Mouse (Mus musculus): ENCODE results near the gene Galnt4. TPM values are rescaled to one million over a fixed set of nuclear protein-coding genes. Genes with fewer than 3 reads are reported as not detected.

The Galnt4 gene
- polyA plus RNA-seq, 1 experiment = 4.2 TPM

DNA sequence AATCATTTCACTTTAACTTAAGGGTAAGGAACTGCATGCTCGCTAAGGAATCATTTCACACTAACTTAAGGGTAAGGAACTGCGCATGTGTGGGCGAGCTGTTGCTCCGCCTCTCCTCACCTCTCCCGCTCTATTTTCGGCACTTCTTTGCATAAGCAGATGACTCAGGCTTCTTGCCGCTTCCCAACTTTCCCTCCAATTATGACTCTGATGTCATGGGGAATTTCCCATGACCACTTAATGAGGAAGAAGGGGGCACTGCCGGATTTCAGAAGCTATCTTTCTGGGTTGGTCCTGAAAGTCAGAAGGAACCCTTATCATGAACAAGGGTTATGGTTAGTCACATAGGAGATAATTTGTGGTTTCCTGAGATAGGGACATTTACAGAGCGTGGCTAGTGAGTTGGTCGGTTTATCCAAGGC, 26.4 kb upstream of the Galnt4 start:
- Histone ChIP-seq H3K36me3 (ENCODE audit: control insufficient read depth, insufficient read depth, low read length) (no peaks in the 10 kb centered on the region), H3K4me1 (replicated peaks; ENCODE audit: control insufficient read depth, insufficient read depth, low read length) (no peaks in the 10 kb centered on the region), H3K27me3 (ENCODE audit: control insufficient read depth, insufficient read depth, low read length) (no peaks in the 10 kb centered on the region), H3K4me3 (ENCODE audit: control insufficient read depth, insufficient read depth, low read length) (no peak overlapping the region), H3K27ac (ENCODE audit: control insufficient read depth, insufficient read depth, low read length) (no peak overlapping the region)
- 41% methylated on average over 10 of the region's 10 CpGs for WGBS
- no peak for DNase-seq
- TF ChIP-seq POLR2A (IDR thresholded peaks at IDR 0.05; ENCODE audit: control insufficient read depth, extremely low read depth, insufficient read depth, low read length, poor library complexity) = no peak
- no peak for TF ChIP-seq CTCF (IDR thresholded peaks at IDR 0.05; ENCODE audit: borderline replicate concordance, control insufficient read depth, extremely low read depth, insufficient read depth, low read length, poor library complexity)

DNA sequence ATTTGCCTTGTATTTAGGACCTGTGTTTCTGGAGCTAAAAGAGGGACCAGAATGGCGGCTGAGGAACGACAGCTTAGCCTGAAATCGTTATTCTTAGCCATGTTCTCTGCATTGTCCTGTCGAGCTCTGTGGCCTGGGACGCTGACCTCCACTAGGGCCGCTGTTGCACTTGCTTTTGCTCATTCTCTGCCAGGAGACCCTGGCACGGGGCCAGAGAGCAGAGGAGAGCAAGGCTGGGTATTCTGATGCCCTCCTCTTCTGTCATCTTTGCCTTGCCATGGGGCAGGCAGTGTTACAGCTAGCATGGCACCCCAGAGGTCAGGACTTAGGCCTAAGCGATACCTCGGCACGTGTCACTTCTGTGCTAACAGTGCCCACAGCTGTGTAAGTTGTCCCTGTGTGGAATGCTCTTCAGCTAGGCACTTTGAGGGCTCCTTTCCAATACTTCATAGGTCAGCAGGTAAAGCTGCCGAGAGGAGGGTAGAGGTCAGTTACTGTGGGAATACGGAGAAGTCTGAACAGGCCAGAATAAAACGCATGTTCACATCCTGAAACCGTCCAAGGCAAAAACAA, 24.4 kb upstream of the Galnt4 start:
- Histone ChIP-seq H3K4me3 (ENCODE audit: control insufficient read depth, insufficient read depth, low read length) (no peak overlapping the region), H3K27ac (ENCODE audit: control insufficient read depth, insufficient read depth, low read length) (no peak overlapping the region), H3K27me3 (ENCODE audit: control insufficient read depth, insufficient read depth, low read length) (no peaks in the 10 kb centered on the region), H3K36me3 (ENCODE audit: control insufficient read depth, insufficient read depth, low read length) (no peaks in the 10 kb centered on the region), H3K4me1 (replicated peaks; ENCODE audit: control insufficient read depth, insufficient read depth, low read length) (no peaks in the 10 kb centered on the region)
- DNase-seq = no peak
- 94% methylated on average over 14 of the region's 14 CpGs for WGBS
- no peak for TF ChIP-seq POLR2A (IDR thresholded peaks at IDR 0.05; ENCODE audit: control insufficient read depth, extremely low read depth, insufficient read depth, low read length, poor library complexity)
- TF ChIP-seq CTCF (IDR thresholded peaks at IDR 0.05; ENCODE audit: borderline replicate concordance, control insufficient read depth, extremely low read depth, insufficient read depth, low read length, poor library complexity) = no peak

DNA sequence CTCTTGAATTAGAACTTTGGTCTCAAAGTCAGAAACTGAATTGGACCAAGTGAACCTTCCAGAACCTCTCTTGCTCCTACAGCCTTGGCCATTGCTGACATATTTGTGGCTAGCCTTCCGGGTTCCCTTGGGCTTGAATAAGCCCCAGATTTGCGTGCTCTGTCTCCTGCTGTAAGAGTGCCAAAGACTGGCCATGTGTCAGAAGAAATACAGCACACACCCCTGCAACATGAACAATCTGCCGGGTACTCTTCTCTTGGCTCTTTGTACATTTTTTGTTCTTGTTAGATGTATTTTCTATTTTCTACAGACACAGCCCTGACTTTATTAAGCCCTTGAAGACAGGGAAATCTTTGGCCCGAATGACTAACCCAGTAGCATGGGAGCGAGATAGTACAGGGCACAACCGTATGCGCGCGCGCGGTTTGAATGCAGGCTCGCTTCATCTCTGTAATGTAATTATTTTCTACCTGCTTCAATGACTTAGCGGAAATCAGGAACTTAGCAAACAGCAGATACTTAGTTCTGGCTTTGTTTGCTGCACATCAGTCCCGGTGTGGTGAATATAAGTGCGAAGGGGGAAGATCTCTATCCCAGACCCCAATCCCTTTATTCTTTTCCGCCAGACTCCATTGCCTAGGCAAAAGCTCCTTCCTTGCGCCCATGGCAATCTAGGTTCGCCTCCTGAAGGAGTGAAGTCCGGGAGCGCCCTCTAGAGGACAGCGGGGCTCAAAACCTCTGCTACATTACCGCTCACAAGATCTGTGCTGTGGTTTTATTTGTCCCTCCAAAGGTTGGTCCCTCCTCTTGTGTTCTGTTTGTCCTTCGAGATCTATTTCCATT, 23.3 kb upstream of the Galnt4 start:
- no peak overlapping the region for H3K4me3 ChIP-seq (ENCODE audit: control insufficient read depth, insufficient read depth, low read length)
- H3K36me3 ChIP-seq (ENCODE audit: control insufficient read depth, insufficient read depth, low read length) = no peaks in the 10 kb centered on the region
- no peak overlapping the region for H3K27ac ChIP-seq (ENCODE audit: control insufficient read depth, insufficient read depth, low read length)
- TF ChIP-seq CTCF (IDR thresholded peaks at IDR 0.05; ENCODE audit: borderline replicate concordance, control insufficient read depth, extremely low read depth, insufficient read depth, low read length, poor library complexity) = peak; percentile 72; the same call in 1 of the 2 replicates
- no peak for TF ChIP-seq POLR2A (IDR thresholded peaks at IDR 0.05; ENCODE audit: control insufficient read depth, extremely low read depth, insufficient read depth, low read length, poor library complexity)
- WGBS = 47% methylated on average over 23 of the region's 23 CpGs
- DNase-seq = peak; percentile 81
- H3K4me1 ChIP-seq (replicated peaks; ENCODE audit: control insufficient read depth, insufficient read depth, low read length) = no peaks in the 10 kb centered on the region
- H3K27me3 ChIP-seq (ENCODE audit: control insufficient read depth, insufficient read depth, low read length) = no peaks in the 10 kb centered on the region

DNA sequence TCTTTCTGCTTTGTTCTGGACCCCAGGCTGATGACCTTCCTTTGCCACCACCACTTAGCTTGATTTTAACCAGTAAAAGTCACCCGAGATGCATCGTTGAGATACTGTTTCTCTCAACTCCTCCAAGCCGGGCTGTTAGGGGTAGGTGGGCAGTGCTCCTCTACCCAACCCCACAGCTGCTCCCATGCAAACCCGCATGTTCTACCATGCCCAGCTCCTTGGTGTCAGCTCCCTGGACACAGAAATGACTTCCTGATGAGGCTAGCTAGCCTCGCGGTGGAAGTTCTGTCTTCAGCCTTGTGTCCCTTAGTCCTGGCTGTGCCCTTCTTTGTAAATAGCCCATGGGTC, 22.7 kb upstream of the Galnt4 start:
- Histone ChIP-seq H3K36me3 (ENCODE audit: control insufficient read depth, insufficient read depth, low read length) (no peaks in the 10 kb centered on the region), H3K4me3 (ENCODE audit: control insufficient read depth, insufficient read depth, low read length) (no peak overlapping the region), H3K4me1 (replicated peaks; ENCODE audit: control insufficient read depth, insufficient read depth, low read length) (no peaks in the 10 kb centered on the region), H3K27ac (ENCODE audit: control insufficient read depth, insufficient read depth, low read length) (no peak overlapping the region), H3K27me3 (ENCODE audit: control insufficient read depth, insufficient read depth, low read length) (no peaks in the 10 kb centered on the region)
- no peak for DNase-seq
- no peak for TF ChIP-seq CTCF (IDR thresholded peaks at IDR 0.05; ENCODE audit: borderline replicate concordance, control insufficient read depth, extremely low read depth, insufficient read depth, low read length, poor library complexity)
- WGBS = 62% methylated on average over 6 of the region's 6 CpGs

DNA sequence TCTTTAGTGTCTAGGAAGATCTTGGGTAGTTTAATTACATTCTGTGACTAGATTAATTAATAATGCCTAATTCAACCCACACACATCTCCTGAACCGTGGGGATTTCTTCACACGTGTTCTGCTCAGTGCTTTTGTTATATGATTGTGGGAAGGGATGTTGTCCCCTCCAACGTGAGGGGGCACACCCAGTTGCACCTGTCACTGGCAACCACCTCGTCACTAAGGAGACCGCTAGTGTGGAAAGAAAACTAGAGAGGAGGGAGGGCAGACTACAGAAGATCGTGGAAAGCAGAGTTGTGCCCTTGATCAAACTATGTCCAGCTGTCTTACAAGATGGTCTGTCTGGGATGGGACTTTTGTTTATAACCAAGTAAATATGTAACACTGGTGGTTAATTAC, 21.9 kb upstream of the Galnt4 start:
- 66% methylated on average over 6 of the region's 6 CpGs for WGBS
- Histone ChIP-seq H3K27me3 (ENCODE audit: control insufficient read depth, insufficient read depth, low read length) (no peaks in the 10 kb centered on the region), H3K27ac (ENCODE audit: control insufficient read depth, insufficient read depth, low read length) (no peak overlapping the region), H3K4me3 (ENCODE audit: control insufficient read depth, insufficient read depth, low read length) (no peak overlapping the region), H3K4me1 (replicated peaks; ENCODE audit: control insufficient read depth, insufficient read depth, low read length) (no peaks in the 10 kb centered on the region), H3K36me3 (ENCODE audit: control insufficient read depth, insufficient read depth, low read length) (no peaks in the 10 kb centered on the region)
- DNase-seq = no peak
- TF ChIP-seq CTCF (IDR thresholded peaks at IDR 0.05; ENCODE audit: borderline replicate concordance, control insufficient read depth, extremely low read depth, insufficient read depth, low read length, poor library complexity) = no peak
- no peak for TF ChIP-seq POLR2A (IDR thresholded peaks at IDR 0.05; ENCODE audit: control insufficient read depth, extremely low read depth, insufficient read depth, low read length, poor library complexity)

DNA sequence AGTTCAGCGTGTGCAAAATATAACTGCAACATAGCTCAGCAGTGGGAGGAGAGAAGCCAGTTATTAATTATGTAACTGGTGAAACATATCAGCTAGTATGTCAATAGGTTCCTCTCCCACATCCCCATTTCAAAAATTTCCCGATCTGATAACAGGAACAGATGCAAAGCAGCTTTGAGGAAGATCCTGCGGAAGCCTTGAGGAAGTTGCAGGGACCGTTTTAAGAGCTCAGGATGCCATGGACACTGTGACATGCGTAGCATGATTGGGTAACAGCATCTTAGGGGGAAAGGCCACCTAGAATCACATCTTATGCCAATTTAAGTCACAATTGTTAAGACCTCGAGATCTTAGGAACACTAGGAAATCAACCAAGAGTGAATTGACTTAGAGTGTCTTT, 18.1 kb upstream of the Galnt4 start:
- H3K4me3 ChIP-seq (ENCODE audit: control insufficient read depth, insufficient read depth, low read length) = no peak overlapping the region
- DNase-seq = no peak
- no peak overlapping the region for H3K27ac ChIP-seq (ENCODE audit: control insufficient read depth, insufficient read depth, low read length)
- H3K4me1 ChIP-seq (replicated peaks; ENCODE audit: control insufficient read depth, insufficient read depth, low read length) = no peaks in the 10 kb centered on the region
- no peaks in the 10 kb centered on the region for H3K36me3 ChIP-seq (ENCODE audit: control insufficient read depth, insufficient read depth, low read length)
- WGBS = 49% methylated on average over 6 of the region's 6 CpGs
- no peaks in the 10 kb centered on the region for H3K27me3 ChIP-seq (ENCODE audit: control insufficient read depth, insufficient read depth, low read length)
- TF ChIP-seq POLR2A (IDR thresholded peaks at IDR 0.05; ENCODE audit: control insufficient read depth, extremely low read depth, insufficient read depth, low read length, poor library complexity) (no peak), CTCF (IDR thresholded peaks at IDR 0.05; ENCODE audit: borderline replicate concordance, control insufficient read depth, extremely low read depth, insufficient read depth, low read length, poor library complexity) (no peak)

All from thymus, adult 2 months (tissue).